Mouse (Mus musculus): ENCODE data around the gene Lhfpl4. TPM values are rescaled to one million over a fixed set of nuclear protein-coding genes. Genes with fewer than 3 reads are reported as not detected.

Gene Lhfpl4
- polyA plus RNA-seq, 1 experiment from 2014 or later, result 21.9 TPM

DNA sequence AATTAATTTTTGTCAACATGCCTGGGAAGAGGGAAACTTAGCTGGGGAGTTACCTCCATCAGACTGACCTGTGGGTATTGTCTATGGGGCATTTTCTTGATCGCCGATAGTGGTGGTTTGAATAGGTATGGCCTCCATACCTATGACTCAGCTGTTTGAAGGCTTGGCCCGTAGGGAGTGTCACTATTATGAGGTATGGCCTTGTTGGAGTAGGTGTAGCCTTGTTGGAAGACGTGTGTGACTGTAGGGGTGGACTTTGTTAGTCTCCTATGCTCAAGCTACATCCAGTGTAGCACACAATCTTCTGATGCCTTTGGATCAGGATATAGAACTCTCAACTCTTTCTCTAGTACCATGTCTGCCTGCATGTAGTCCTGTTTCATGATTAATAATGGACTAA lies 39.1 kb downstream of the Lhfpl4 start:
- Histone ChIP-seq H3K9ac (replicated peaks; ENCODE audit: low read depth, low read length) (no peak overlapping the region), H3K4me3 (ENCODE audit: low read depth, low read length) (no peak overlapping the region), H3K9me3 (ENCODE audit: control insufficient read depth, low read length) (no peaks in the 10 kb centered on the region), H3K4me1 (ENCODE audit: control insufficient read depth, insufficient read depth, low read length) (no peaks in the 10 kb centered on the region), H3K36me3 (ENCODE audit: control insufficient read depth, insufficient read depth, low read length) (peaks cover 36% of the 10 kb centered on the region), H3K27ac (ENCODE audit: low read depth, low read length) (no peak overlapping the region), H3K4me2 (ENCODE audit: low read depth, low read length) (no peak overlapping the region), H3K27me3 (ENCODE audit: control insufficient read depth, insufficient read depth, low read length) (no peaks in the 10 kb centered on the region)
- WGBS, result 95% methylated on average over 4 of the region's 4 CpGs
- ATAC-seq (ENCODE audit: low read depth), result no peak

DNA sequence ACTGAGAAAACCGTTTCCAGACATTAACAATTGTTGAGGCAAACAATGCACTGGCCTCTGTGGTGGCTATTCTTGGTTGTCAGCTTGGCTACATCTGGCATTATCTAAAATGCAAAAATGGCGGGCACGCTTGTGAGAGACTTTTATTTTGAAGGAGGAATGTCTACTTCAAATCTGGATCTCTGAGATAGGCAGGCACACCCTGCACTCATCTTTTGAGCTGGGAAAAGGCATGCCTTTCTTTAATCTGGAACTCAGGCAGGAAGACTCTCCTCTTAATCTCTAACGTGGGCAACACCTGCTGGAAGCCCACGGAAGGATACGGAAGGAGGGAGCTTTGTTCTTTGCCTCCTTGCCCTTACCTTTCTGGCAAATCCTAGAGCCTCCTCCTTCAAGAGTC lies 40.3 kb downstream of the Lhfpl4 start:
- Histone ChIP-seq H3K27ac (ENCODE audit: low read depth, low read length) (no peak overlapping the region), H3K4me3 (ENCODE audit: low read depth, low read length) (no peak overlapping the region), H3K9ac (replicated peaks; ENCODE audit: low read depth, low read length) (no peak overlapping the region), H3K4me2 (ENCODE audit: low read depth, low read length) (no peak overlapping the region), H3K36me3 (ENCODE audit: control insufficient read depth, insufficient read depth, low read length) (peaks cover 46% of the 10 kb centered on the region), H3K4me1 (ENCODE audit: control insufficient read depth, insufficient read depth, low read length) (no peaks in the 10 kb centered on the region), H3K27me3 (ENCODE audit: control insufficient read depth, insufficient read depth, low read length) (no peaks in the 10 kb centered on the region), H3K9me3 (ENCODE audit: control insufficient read depth, low read length) (no peaks in the 10 kb centered on the region)
- 88% methylated on average over 6 of the region's 6 CpGs for WGBS
- ATAC-seq (ENCODE audit: low read depth), result no peak

DNA sequence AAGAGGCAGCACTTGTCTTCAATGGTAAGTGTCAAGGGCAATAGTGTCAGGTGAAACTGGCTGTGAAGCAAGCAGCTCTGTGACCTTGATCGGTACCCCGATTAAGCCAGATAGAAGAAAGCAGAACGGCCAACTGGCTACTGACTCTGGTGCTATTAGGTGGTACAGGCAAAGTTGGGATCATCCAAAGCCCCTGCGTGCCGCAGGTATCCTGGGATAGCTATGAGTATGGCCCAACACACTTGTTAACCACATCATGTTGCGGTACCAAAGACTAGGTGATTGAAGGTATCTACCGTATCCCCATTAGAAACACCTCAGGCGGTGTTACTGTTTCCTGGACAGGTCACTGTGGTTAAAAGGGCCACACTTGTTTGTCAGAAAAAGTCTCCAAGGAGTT lies 41.1 kb downstream of the Lhfpl4 start:
- H3K27me3 ChIP-seq (ENCODE audit: control insufficient read depth, insufficient read depth, low read length), result no peaks in the 10 kb centered on the region
- 97% methylated on average over 8 of the region's 8 CpGs for WGBS
- H3K4me1 ChIP-seq (ENCODE audit: control insufficient read depth, insufficient read depth, low read length), result no peaks in the 10 kb centered on the region
- H3K9ac ChIP-seq (replicated peaks; ENCODE audit: low read depth, low read length), result no peak overlapping the region
- no peak overlapping the region for H3K4me2 ChIP-seq (ENCODE audit: low read depth, low read length)
- no peak overlapping the region for H3K27ac ChIP-seq (ENCODE audit: low read depth, low read length)
- H3K36me3 ChIP-seq (ENCODE audit: control insufficient read depth, insufficient read depth, low read length), result peaks cover 54% of the 10 kb centered on the region
- no peaks in the 10 kb centered on the region for H3K9me3 ChIP-seq (ENCODE audit: control insufficient read depth, low read length)
- H3K4me3 ChIP-seq (ENCODE audit: low read depth, low read length), result no peak overlapping the region
- no peak for ATAC-seq (ENCODE audit: low read depth)

DNA sequence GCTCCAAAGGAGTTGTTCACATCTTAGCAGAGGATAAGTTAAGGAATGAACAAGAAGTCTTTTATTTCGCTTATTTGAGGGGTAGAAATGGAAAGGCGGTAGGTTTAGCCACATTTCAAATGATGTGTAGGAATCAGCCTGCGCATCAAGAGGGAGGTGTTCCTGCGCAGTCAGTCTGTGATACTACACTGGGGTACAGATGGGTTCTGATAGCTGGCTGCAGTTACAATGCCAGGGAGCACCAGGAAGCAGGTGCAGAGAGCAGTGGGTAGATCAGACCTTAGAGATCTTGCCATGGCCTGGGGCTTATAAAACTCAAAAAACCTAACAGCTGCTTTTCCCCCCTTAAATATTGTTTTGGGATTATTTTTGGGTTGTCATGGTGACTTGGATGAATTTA lies 49.9 kb downstream of the Lhfpl4 start:
- WGBS, result 86% methylated on average over 4 of the region's 4 CpGs
- Histone ChIP-seq H3K36me3 (ENCODE audit: control insufficient read depth, insufficient read depth, low read length) (peaks cover 49% of the 10 kb centered on the region), H3K9ac (replicated peaks; ENCODE audit: low read depth, low read length) (no peak overlapping the region), H3K9me3 (ENCODE audit: control insufficient read depth, low read length) (no peaks in the 10 kb centered on the region), H3K27ac (ENCODE audit: low read depth, low read length) (no peak overlapping the region), H3K4me3 (ENCODE audit: low read depth, low read length) (no peak overlapping the region), H3K27me3 (ENCODE audit: control insufficient read depth, insufficient read depth, low read length) (no peaks in the 10 kb centered on the region), H3K4me1 (ENCODE audit: control insufficient read depth, insufficient read depth, low read length) (no peaks in the 10 kb centered on the region), H3K4me2 (ENCODE audit: low read depth, low read length) (no peak overlapping the region)
- ATAC-seq (ENCODE audit: low read depth), result peak; percentile 54; the same call in 1 of the 2 replicates

DNA sequence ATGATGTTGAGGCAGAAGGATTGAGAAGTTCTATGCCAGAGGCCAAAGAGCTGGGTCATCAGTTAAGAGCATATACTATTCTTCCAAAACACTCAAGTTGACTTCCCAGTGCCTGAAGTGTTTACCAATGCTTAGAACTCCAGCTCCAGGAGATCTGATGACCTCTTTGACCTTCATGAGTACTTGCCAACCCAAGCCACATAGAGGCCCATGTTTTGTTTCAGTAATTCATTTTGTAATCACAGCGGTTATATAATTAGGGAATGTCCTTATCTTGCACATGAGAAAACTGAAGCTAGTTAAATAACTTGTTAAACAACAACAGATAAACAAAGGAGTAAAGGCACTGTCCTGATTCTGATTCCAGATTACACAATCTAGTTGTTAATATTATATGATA lies 50.4 kb downstream of the Lhfpl4 start:
- Histone ChIP-seq H3K9ac (replicated peaks; ENCODE audit: low read depth, low read length) (no peak overlapping the region), H3K36me3 (ENCODE audit: control insufficient read depth, insufficient read depth, low read length) (peaks cover 45% of the 10 kb centered on the region), H3K9me3 (ENCODE audit: control insufficient read depth, low read length) (no peaks in the 10 kb centered on the region), H3K4me3 (ENCODE audit: low read depth, low read length) (no peak overlapping the region), H3K27ac (ENCODE audit: low read depth, low read length) (no peak overlapping the region), H3K4me1 (ENCODE audit: control insufficient read depth, insufficient read depth, low read length) (no peaks in the 10 kb centered on the region), H3K4me2 (ENCODE audit: low read depth, low read length) (no peak overlapping the region), H3K27me3 (ENCODE audit: control insufficient read depth, insufficient read depth, low read length) (no peaks in the 10 kb centered on the region)
- 98% methylated on average over 1 of the region's 1 CpGs for WGBS
- no peak for ATAC-seq (ENCODE audit: low read depth)

DNA sequence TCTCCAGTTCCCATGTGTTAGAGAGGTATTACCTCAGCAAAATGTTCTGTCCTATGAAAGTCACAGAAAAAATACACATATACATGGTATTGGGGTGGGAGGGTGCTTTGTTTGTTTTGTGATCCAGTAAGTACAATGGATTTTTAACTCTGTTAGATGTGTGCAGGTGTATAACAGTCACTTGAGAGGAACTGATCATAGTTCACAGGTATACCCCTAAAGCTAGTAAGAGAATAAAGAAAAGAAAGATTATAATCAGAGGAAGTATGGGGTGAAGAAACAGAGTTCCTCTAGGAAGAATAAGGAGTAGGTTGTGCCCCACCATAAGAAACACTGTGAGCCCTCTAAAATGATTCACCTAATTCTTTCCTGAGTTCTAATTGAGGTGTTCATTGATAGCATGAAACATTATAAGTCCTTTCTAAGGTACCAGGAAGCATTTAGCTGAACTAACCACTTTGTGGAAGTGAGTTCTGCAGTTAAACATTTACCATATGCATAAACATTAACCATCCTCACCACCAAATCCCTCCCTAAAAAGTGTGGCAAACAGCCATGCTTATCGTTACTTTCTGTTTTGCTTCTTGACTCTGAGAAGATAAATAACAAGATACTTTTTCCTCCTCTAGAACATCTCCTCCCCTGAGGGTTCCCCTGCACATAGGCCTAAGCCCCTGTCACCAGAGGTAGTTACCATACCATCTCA lies 53.6 kb downstream of the Lhfpl4 start:
- no peaks in the 10 kb centered on the region for H3K4me1 ChIP-seq (ENCODE audit: control insufficient read depth, insufficient read depth, low read length)
- WGBS, result 91% methylated on average over 1 of the region's 1 CpGs
- H3K27ac ChIP-seq (ENCODE audit: low read depth, low read length), result no peak overlapping the region
- no peak overlapping the region for H3K9ac ChIP-seq (replicated peaks; ENCODE audit: low read depth, low read length)
- H3K36me3 ChIP-seq (ENCODE audit: control insufficient read depth, insufficient read depth, low read length), result peaks cover 47% of the 10 kb centered on the region
- H3K4me3 ChIP-seq (ENCODE audit: low read depth, low read length), result no peak overlapping the region
- H3K4me2 ChIP-seq (ENCODE audit: low read depth, low read length), result no peak overlapping the region
- no peaks in the 10 kb centered on the region for H3K27me3 ChIP-seq (ENCODE audit: control insufficient read depth, insufficient read depth, low read length)
- ATAC-seq (ENCODE audit: low read depth), result no peak
- H3K9me3 ChIP-seq (ENCODE audit: control insufficient read depth, low read length), result no peaks in the 10 kb centered on the region

DNA sequence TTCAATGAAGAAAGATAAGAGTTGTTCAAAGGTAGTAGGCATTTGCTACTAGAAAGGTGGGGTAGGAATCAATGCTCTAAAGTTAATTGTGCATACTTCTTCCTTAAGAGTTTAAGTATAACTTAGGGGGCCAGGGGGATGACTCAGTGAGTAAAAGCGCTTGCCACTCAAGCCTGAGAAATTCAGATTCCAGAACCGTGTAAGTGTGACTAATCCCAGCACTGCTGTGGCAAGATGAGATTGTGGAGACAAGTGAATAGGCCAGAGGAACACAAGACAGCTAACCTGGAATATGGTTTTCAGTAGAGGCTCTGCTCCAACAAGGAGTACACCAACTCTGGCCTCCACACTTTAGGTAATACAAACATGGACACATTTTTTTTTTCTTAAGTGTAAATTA lies 61.8 kb downstream of the Lhfpl4 start:
- ATAC-seq (ENCODE audit: low read depth), result no peak
- WGBS, result 93% methylated on average over 2 of the region's 2 CpGs
- Histone ChIP-seq H3K9me3 (ENCODE audit: control insufficient read depth, low read length) (no peaks in the 10 kb centered on the region), H3K9ac (replicated peaks; ENCODE audit: low read depth, low read length) (no peak overlapping the region), H3K4me2 (ENCODE audit: low read depth, low read length) (no peak overlapping the region), H3K27me3 (ENCODE audit: control insufficient read depth, insufficient read depth, low read length) (no peaks in the 10 kb centered on the region), H3K36me3 (ENCODE audit: control insufficient read depth, insufficient read depth, low read length) (peaks cover 38% of the 10 kb centered on the region), H3K27ac (ENCODE audit: low read depth, low read length) (no peak overlapping the region), H3K4me1 (ENCODE audit: control insufficient read depth, insufficient read depth, low read length) (no peaks in the 10 kb centered on the region), H3K4me3 (ENCODE audit: low read depth, low read length) (no peak overlapping the region)

DNA sequence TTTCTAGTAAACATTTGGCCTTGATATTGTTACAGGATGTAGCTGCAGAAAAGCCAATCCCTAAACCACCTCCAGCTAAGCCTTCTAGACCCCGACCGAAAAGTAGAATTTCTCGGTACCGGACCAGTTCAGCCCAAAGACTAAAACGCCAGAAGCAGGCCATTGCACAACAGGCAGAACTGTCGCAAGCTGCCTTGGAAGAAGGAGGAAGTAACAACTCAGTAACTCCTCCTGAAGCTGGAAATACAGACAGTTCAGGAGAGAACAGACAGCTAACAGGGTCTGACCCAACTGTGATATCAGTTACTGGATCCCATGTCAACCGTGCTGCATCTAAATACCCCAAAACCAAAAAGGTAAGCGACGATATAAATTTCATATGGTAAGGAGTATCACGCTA lies 74.4 kb downstream of the Lhfpl4 start:
- Histone ChIP-seq H3K9ac (replicated peaks; ENCODE audit: low read depth, low read length) (no peak overlapping the region), H3K36me3 (ENCODE audit: control insufficient read depth, insufficient read depth, low read length) (peaks cover 58% of the 10 kb centered on the region), H3K27ac (ENCODE audit: low read depth, low read length) (no peak overlapping the region), H3K9me3 (ENCODE audit: control insufficient read depth, low read length) (no peaks in the 10 kb centered on the region), H3K4me3 (ENCODE audit: low read depth, low read length) (no peak overlapping the region), H3K27me3 (ENCODE audit: control insufficient read depth, insufficient read depth, low read length) (no peaks in the 10 kb centered on the region), H3K4me1 (ENCODE audit: control insufficient read depth, insufficient read depth, low read length) (no peaks in the 10 kb centered on the region), H3K4me2 (ENCODE audit: low read depth, low read length) (no peak overlapping the region)
- ATAC-seq (ENCODE audit: low read depth), result no peak
- WGBS, result 97% methylated on average over 10 of the region's 10 CpGs

All from neural tube, embryonic 14.5 days (tissue).